Mouse (Mus musculus) hindbrain, embryonic 13.5 days (tissue): ENCODE measurements around the gene Qsox1. TPM values are rescaled to one million over a fixed set of nuclear protein-coding genes. Genes with fewer than 3 reads are reported as not detected.

ENCODE experiments used
- ATAC-seq: fragments of 200-750 bp; cut with Nextera tagmentation; 2 replicates; pipeline ENCODE4 v1.8.0; 2017; ENCODE audit warnings: moderate TSS enrichment; ENCODE audit not compliant: low FRiP score
- H3K27ac ChIP-seq: fragments of 300-500 bp; sonication (generic); 2 replicates; pipeline ENCODE4 v1.5.1; 2015; ENCODE audit warnings: inconsistent platforms, mild to moderate bottlenecking, moderate library complexity
- H3K27me3 ChIP-seq: fragments of 300-500 bp; sonication (generic); 2 replicates; pipeline ENCODE4 v1.6.1; 2015; ENCODE audit warnings: mild to moderate bottlenecking, inconsistent platforms
- H3K36me3 ChIP-seq: fragments of 300-500 bp; sonication (generic); 2 replicates; pipeline ENCODE4 v1.6.1; 2015; ENCODE audit warnings: mild to moderate bottlenecking, inconsistent platforms
- H3K4me1 ChIP-seq: fragments of 300-500 bp; sonication (generic); replicated peaks from 2 replicates; pipeline ENCODE4 v1.6.1; 2015; ENCODE audit warnings: inconsistent platforms
- H3K4me2 ChIP-seq: fragments of 300-500 bp; sonication (generic); 2 replicates; pipeline ENCODE4 v1.6.1; 2015; ENCODE audit warnings: inconsistent platforms, mild to moderate bottlenecking, moderate library complexity
- H3K4me3 ChIP-seq: fragments of 300-500 bp; sonication (generic); 2 replicates; pipeline ENCODE4 v1.5.1; 2015; ENCODE audit warnings: mild to moderate bottlenecking, inconsistent platforms
- H3K9ac ChIP-seq: fragments of 300-500 bp; sonication (generic); 2 replicates; pipeline ENCODE4 v1.6.1; 2015; ENCODE audit warnings: mild to moderate bottlenecking, inconsistent platforms
- H3K9me3 ChIP-seq: fragments of 300-500 bp; sonication (generic); 2 replicates; pipeline ENCODE4 v1.6.1; 2016; ENCODE audit warnings: inconsistent platforms
- WGBS: fragments of 180-500 bp; shearing (Covaris S2); methylation state at CpG from one replicate; pipeline ENCODE4 v1.1.7; 2015; 5-methylcytosine and 5-hydroxymethylcytosine counted together
- polyA plus RNA-seq: library from polyadenylated mRNA; unstranded; fragments of >200 nt; fragmentation: Nextera tagmentation; extraction: Ambion mirVana; gene quantifications from 2 replicates; pipeline ENCODE4 v1.2.1, GENCODE M21; 2015

The Qsox1 gene
- 25.3 and 27.5 TPM in 2 replicates for polyA plus RNA-seq

GRCm38 (mm10) chr1:155812581-155813499 lies at the start of gene Qsox1:
TSS of gene Qsox1 (minus strand) at chr1:155812889.
- under 1% methylated on average over 67 of the region's 67 CpGs for WGBS
- H3K4me1 ChIP-seq = peaks cover 33% of the 10 kb centered on the region
- H3K27ac ChIP-seq = peak within 1 kb of the TSS; percentile 79
- H3K9me3 ChIP-seq = no peaks in the 10 kb centered on the region
- peaks cover 15% of the 10 kb centered on the region for H3K27me3 ChIP-seq
- H3K36me3 ChIP-seq = peaks cover 3% of the 10 kb centered on the region; the same call in 1 of the 2 replicates
- peak within 1 kb of the TSS; percentile 76 for H3K4me3 ChIP-seq
- H3K9ac ChIP-seq = peak within 1 kb of the TSS; percentile 73
- H3K4me2 ChIP-seq = peak within 1 kb of the TSS; percentile 59
- peak; percentile 96 for ATAC-seq

GRCm38 (mm10) chr1:155854926-155855702 lies 42.4 kb upstream of the Qsox1 start:
- no peak overlapping the region for H3K27ac ChIP-seq
- no peak overlapping the region for H3K4me3 ChIP-seq
- WGBS = 90% methylated on average over 7 of the region's 7 CpGs
- H3K4me2 ChIP-seq = no peak overlapping the region
- no peak overlapping the region for H3K9ac ChIP-seq
- H3K4me1 ChIP-seq = no peaks in the 10 kb centered on the region
- peaks cover 76% of the 10 kb centered on the region for H3K36me3 ChIP-seq
- H3K9me3 ChIP-seq = no peaks in the 10 kb centered on the region
- H3K27me3 ChIP-seq = no peaks in the 10 kb centered on the region
- ATAC-seq = no peak

GRCm38 (mm10) chr1:155853009-155853408 lies 40.3 kb upstream of the Qsox1 start:
- Histone ChIP-seq H3K4me2 (no peak overlapping the region), H3K9ac (no peak overlapping the region), H3K9me3 (no peaks in the 10 kb centered on the region), H3K4me1 (no peaks in the 10 kb centered on the region), H3K36me3 (peaks cover 72% of the 10 kb centered on the region), H3K27ac (no peak overlapping the region), H3K27me3 (no peaks in the 10 kb centered on the region), H3K4me3 (no peak overlapping the region)
- no peak for ATAC-seq
- WGBS = 100% methylated on average over 5 of the region's 5 CpGs

DNA sequence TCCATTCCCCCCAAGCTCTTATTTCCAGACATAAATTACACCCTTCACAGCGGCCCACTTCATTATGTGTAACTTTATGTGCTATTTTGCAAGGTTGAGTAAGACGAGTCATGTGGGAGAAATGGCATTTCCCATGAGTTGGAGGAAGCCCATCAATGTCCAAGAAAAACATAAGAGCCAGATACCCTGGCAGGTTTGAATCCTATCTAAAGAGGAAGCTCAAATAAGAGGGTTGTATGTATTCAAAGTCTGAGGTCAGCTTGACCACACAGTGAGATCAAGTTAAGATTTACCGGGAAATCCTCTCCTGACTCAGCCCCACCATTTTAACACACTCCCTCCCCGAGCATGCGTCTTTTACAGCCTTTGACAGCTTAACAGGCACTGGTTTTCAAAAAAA lies 31.5 kb upstream of the Qsox1 start:
- no peak overlapping the region for H3K4me2 ChIP-seq
- no peaks in the 10 kb centered on the region for H3K4me1 ChIP-seq
- ATAC-seq = no peak
- no peaks in the 10 kb centered on the region for H3K27me3 ChIP-seq
- no peak overlapping the region for H3K27ac ChIP-seq
- no peak overlapping the region for H3K9ac ChIP-seq
- H3K9me3 ChIP-seq = no peaks in the 10 kb centered on the region
- H3K36me3 ChIP-seq = peaks cover 65% of the 10 kb centered on the region
- WGBS = 85% methylated on average over 5 of the region's 5 CpGs
- H3K4me3 ChIP-seq = no peak overlapping the region

DNA sequence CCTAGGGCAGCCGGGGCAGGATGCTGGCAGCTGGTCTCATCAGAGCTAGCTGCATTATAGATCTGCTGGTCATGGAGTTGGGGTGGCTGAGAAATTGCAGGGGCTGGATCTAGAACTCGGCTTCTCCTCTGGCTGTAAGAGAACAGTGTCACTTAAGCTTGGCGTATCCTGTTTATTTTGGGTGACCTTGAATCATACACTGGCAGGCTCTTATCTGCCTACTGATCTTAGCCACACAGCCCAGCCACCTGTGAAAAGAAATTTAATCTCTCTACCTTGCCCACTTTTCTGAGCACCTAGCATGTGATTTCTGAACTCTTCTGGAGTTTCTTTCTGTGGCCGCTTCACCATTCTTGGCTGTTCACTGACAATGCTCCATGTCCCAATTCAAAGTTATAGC lies 30.8 kb upstream of the Qsox1 start:
- no peaks in the 10 kb centered on the region for H3K27me3 ChIP-seq
- H3K4me3 ChIP-seq = no peak overlapping the region
- no peak overlapping the region for H3K4me2 ChIP-seq
- no peaks in the 10 kb centered on the region for H3K4me1 ChIP-seq
- H3K9me3 ChIP-seq = no peaks in the 10 kb centered on the region
- no peak overlapping the region for H3K27ac ChIP-seq
- peaks cover 65% of the 10 kb centered on the region for H3K36me3 ChIP-seq
- 96% methylated on average over 4 of the region's 4 CpGs for WGBS
- no peak for ATAC-seq
- no peak overlapping the region for H3K9ac ChIP-seq

DNA sequence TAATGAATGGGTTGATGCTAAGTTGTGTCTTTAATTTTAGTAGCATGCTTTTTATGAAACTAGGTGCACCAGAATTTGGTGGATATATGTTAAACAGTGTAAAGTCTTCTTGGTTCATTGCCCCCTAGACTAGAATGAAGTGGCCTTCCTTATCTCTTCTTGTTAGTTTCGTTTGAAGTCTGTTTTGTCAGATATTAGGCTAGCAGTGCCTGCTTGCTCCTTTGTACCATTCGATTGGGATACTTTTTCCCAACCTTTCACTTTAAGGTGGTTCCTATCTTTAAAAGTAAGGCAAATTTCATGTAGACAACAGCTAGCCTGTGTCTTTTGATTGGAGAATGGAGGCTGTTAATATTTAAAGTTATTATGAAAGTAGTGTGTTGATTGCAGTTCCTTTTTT lies 23.0 kb upstream of the Qsox1 start:
- H3K36me3 ChIP-seq = peaks cover 14% of the 10 kb centered on the region
- H3K27ac ChIP-seq = no peak overlapping the region
- H3K9ac ChIP-seq = no peak overlapping the region
- no peaks in the 10 kb centered on the region for H3K27me3 ChIP-seq
- no peaks in the 10 kb centered on the region for H3K9me3 ChIP-seq
- no peak overlapping the region for H3K4me2 ChIP-seq
- no peaks in the 10 kb centered on the region for H3K4me1 ChIP-seq
- no peak for ATAC-seq
- no peak overlapping the region for H3K4me3 ChIP-seq
- WGBS = 87% methylated on average over 2 of the region's 2 CpGs

GRCm38 (mm10) chr1:155833610-155834009 lies 20.9 kb upstream of the Qsox1 start:
- Histone ChIP-seq H3K4me3 (no peak overlapping the region), H3K4me1 (no peaks in the 10 kb centered on the region), H3K9ac (no peak overlapping the region), H3K9me3 (no peaks in the 10 kb centered on the region), H3K4me2 (no peak overlapping the region), H3K27me3 (no peaks in the 10 kb centered on the region), H3K36me3 (peaks cover 7% of the 10 kb centered on the region), H3K27ac (no peak overlapping the region)
- no peak for ATAC-seq
- 90% methylated on average over 9 of the region's 9 CpGs for WGBS

DNA sequence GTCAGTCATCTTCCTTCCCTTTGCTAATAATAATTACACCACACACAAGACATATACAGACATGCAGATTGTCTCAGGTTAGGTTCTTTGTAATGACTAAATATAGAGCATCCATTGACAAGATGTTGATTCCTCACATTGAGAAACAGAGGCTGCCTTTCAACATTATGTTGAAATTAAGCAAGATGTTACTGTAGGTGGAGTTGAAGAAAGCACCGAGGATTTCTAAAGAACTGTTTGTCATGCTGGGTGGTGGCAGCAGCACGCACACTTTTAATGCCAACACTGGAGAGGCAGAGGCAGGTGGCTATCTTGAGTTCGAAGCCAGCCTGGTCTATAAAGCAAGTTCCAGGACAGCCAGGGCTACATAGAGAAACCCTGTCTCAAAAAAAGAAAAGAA lies 19.3 kb upstream of the Qsox1 start:
- no peak overlapping the region for H3K4me2 ChIP-seq
- H3K4me3 ChIP-seq = no peak overlapping the region
- H3K27ac ChIP-seq = no peak overlapping the region
- H3K36me3 ChIP-seq = no peaks in the 10 kb centered on the region
- 89% methylated on average over 3 of the region's 3 CpGs for WGBS
- no peaks in the 10 kb centered on the region for H3K4me1 ChIP-seq
- no peaks in the 10 kb centered on the region for H3K27me3 ChIP-seq
- ATAC-seq = no peak
- no peaks in the 10 kb centered on the region for H3K9me3 ChIP-seq
- H3K9ac ChIP-seq = no peak overlapping the region

GRCm38 (mm10) chr1:155830861-155831260 lies 18.2 kb upstream of the Qsox1 start:
- no peaks in the 10 kb centered on the region for H3K4me1 ChIP-seq
- 72% methylated on average over 6 of the region's 6 CpGs for WGBS
- H3K36me3 ChIP-seq = no peaks in the 10 kb centered on the region

DNA sequence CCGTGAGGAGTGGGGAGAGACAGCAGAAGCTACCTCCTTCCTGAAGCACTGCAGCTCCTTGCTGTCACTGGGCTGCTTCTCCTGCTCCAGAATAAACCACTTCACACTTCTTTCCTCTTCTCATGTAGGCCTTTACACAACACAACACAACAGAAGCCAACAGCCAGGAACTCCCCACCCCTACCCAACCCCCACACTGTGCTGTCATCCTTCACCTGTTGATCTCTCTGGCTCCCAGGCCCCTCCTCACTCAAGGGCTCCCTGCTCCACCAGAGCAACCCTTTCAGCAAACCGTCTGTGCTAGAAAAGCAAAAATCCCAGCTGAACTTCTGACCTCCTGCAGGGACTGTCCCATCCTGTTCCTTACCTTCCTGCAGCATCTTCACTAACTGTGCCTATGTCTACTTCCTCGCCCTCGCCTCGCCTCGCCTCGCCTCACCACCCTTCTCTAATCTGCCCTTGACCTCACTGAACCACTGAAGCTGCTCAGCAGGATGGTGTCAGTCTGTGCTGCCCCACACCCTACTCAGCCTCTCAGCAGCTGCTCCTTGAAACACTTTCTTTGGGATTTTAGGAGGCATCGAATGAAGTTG lies 15.1 kb upstream of the Qsox1 start:
- H3K4me2 ChIP-seq = no peak overlapping the region
- no peak for ATAC-seq
- WGBS = 63% methylated on average over 8 of the region's 8 CpGs
- no peak overlapping the region for H3K9ac ChIP-seq
- no peaks in the 10 kb centered on the region for H3K27me3 ChIP-seq
- H3K9me3 ChIP-seq = no peaks in the 10 kb centered on the region
- no peak overlapping the region for H3K27ac ChIP-seq
- no peak overlapping the region for H3K4me3 ChIP-seq
- no peaks in the 10 kb centered on the region for H3K4me1 ChIP-seq
- no peaks in the 10 kb centered on the region for H3K36me3 ChIP-seq

More at GRCm38 (mm10) chr1:155830861-155831260, 18.2 kb upstream of the Qsox1 start:
- H3K27me3 ChIP-seq = no peaks in the 10 kb centered on the region
- ATAC-seq = no peak
- H3K4me3 ChIP-seq = no peak overlapping the region
- H3K9me3 ChIP-seq = no peaks in the 10 kb centered on the region
- H3K9ac ChIP-seq = no peak overlapping the region
- no peak overlapping the region for H3K27ac ChIP-seq
- no peak overlapping the region for H3K4me2 ChIP-seq

DNA sequence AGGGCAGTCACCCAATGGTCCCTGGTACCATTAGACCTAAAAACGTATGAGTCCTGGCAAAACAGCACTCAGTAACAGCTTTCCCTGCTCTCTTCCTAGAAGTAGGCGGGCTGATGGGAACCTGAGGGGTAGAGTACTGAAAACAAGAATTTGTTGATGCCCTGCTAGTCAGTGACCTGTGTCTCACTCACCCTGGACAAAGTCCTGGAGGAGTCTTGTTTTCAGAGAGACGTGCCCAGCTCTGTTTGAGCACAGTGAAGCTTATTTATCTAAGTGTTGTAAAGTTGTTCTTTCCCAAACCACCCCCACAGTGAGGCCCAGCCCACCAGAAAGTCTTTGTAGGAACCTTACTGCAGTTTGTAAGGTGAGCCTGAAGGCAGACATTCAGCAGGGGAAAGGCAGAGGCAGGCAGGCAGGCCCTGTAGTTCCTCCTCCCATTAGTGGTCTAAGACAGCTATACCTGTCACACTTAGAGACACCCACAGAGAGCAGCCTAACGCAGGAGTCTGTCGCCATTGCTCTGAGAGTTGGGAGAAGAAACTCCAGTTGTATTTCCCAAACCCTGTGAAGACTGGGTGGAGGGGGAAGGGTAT lies 14.2 kb upstream of the Qsox1 start:
- WGBS = 59% methylated on average over 5 of the region's 5 CpGs
- H3K9me3 ChIP-seq = no peaks in the 10 kb centered on the region
- ATAC-seq = no peak

More for the DNA sequence above, 14.2 kb upstream of the Qsox1 start:
- H3K4me3 ChIP-seq = no peak overlapping the region
- H3K4me2 ChIP-seq = no peak overlapping the region
- no peaks in the 10 kb centered on the region for H3K4me1 ChIP-seq
- H3K36me3 ChIP-seq = no peaks in the 10 kb centered on the region
- no peaks in the 10 kb centered on the region for H3K27me3 ChIP-seq
- no peak overlapping the region for H3K9ac ChIP-seq
- H3K27ac ChIP-seq = no peak overlapping the region
